Mouse (Mus musculus) olfactory bulb, adult 2 months (tissue): ENCODE data around the gene Swap70.

Experiments
- CTCF ChIP-seq: fragments of 200-500 bp; IDR thresholded peaks from 2 replicates; pipeline ENCODE4 v1.5.1; 2012; ENCODE audit warnings: low read depth, mild to moderate bottlenecking, low read length, moderate library complexity; ENCODE audit not compliant: insufficient read depth
- POLR2A ChIP-seq: fragments of 200-500 bp; IDR thresholded peaks from 2 replicates; pipeline ENCODE4 v1.6.1; 2012; ENCODE audit warnings: mild to moderate bottlenecking, low read depth, low read length, moderate library complexity; ENCODE audit not compliant: insufficient read depth

DNA sequence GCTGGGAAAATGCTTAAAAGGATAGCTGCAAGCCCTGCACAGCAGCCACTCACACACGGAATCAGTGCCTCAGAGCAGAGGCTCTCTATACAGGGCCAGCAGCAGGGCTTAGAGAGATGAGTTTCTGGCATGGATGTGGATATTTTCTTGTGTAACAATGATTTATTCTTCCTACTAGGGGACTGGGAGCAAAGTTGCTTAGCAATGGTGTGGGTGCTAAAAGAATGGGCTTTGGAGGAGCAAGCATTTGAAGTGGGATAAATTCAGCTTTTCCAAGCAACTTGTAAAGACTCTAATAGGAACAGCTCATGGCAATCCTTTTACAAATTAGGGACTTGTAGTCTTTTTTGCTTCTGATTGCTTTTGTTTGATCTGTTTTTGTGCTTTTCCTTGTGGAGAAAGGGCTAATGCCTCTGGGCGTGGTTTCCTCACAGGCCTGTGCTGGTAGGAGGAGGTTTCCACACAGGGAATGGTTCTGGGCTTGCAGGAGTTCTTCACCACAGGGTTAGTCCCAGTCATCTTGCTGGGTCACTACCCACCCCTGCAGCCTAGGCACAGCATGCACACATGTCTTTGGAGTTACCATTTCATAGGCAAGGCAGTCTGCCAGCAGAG lies 16.4 kb downstream of the Swap70 start:
- no peak for TF ChIP-seq POLR2A
- no peak for TF ChIP-seq CTCF
